Mouse (Mus musculus): ENCODE measurements at regions not wholly inside any gene's neighbourhood (a gene's known extent, or its start where the extent isn't known, plus 50 kb on each side); places are given as distances from the start of the nearest gene placed in this dataset.

GRCm38 (mm10) chr8:88450864-88451657 is 70.1 kb upstream of the Nkd1 start:
- in situ Hi-C loops (cut with MboI; ENCODE audit: low pct_unique_long_range_greater_than_20kb): no loop called here
- DNase-seq (ENCODE audit: low read depth, low spot score): no peak
- POLR2A ChIA-PET: no interaction called here
- CTCF ChIA-PET: no interaction called here
- no peak for ATAC-seq
- TF ChIP-seq CTCF (IDR thresholded peaks at IDR 0.05): no peak
- peaks cover 58% of the 10 kb centered on the region for H3K27me3 ChIP-seq

DNA sequence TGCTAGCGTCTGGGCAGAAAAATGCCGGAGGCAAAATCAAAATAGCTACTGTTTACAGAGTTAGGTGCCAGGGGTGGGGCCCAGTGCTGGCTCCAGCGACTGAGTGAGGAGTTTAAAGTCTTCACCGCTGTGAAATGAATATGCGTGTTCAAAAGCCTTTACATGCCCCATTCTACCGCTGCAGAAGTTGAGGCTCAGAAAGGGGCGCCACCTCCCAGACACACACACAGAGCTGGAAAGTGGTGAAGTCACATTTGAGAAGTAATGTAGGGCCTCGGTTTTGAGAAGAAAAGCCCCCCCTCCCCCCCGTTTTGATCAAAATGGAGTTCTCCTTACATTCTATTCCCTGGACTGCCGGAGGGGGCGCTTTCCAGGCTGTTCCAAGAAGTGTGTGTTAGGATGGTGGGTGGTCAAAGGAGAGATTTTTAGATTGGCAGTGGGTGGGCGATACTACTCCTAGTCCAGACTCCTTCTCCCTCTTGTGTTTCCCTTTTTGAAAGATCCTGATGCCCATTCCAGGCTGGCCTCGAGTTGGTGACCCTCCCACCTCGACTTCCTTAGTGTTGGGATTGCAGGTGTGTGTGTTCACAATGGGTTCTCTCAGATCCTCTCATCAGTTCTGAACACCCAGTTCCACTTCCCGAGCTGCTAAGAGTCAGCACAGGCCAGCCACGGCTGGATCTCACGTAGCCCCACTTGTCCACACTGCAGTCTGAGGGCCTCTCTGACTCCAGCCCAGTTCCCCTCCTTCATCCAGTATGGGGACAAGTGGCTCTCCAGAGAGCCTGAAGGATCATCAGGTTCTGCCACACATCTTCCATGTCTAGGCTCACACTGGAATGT is 69.3 kb upstream of the Nkd1 start:
- in situ Hi-C loops (cut with MboI; ENCODE audit: low pct_unique_long_range_greater_than_20kb): no loop called here
- TF ChIP-seq CTCF (IDR thresholded peaks at IDR 0.05): no peak
- no peak for ATAC-seq
- DNase-seq (ENCODE audit: low read depth, low spot score): no peak
- POLR2A ChIA-PET: no interaction called here
- peaks cover 56% of the 10 kb centered on the region for H3K27me3 ChIP-seq
- CTCF ChIA-PET: no interaction called here

GRCm38 (mm10) chr8:88452501-88452847 is 68.7 kb upstream of the Nkd1 start:
- no peak for ATAC-seq
- in situ Hi-C loops (cut with MboI; ENCODE audit: low pct_unique_long_range_greater_than_20kb): no loop called here
- CTCF ChIA-PET: no interaction called here
- peaks cover 54% of the 10 kb centered on the region for H3K27me3 ChIP-seq
- POLR2A ChIA-PET: no interaction called here
- DNase-seq (ENCODE audit: low read depth, low spot score): no peak
- no peak for TF ChIP-seq CTCF (IDR thresholded peaks at IDR 0.05)

DNA sequence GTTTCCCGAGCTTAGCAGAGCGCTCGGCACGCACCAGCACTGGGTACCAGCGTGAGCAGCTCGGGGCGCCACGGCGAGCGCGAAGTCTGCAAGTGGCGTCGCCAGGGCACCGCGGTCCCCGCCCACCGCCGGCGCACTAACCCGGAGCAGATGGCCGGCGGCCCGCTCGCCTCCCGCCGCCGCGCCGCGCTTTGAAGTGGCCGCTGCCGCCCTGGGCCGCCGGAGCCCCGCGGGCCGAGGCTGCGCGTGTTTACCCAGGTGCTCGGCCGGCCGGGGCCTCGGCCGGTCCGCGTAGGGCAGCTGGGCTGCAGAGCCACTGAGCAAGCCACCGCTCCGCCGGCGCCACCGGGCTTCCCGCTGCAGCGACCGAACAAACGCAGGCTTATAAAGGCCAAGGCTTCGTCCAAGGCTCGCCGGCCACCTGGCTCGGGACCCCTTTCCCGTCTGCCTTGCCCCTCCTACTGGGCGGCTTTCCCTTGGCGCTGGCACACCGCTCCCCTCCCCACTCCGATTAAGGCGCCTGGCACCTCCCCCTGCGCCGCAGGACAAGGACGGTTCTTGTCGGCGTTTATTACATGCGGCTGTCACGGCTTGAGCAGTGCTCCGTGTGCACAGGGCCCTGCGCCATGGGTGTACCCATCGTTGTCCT is 67.0 kb upstream of the Nkd1 start:
- no peak for DNase-seq (ENCODE audit: low read depth, low spot score)
- ATAC-seq: no peak
- CTCF ChIA-PET: no interaction called here
- no peak for TF ChIP-seq CTCF (IDR thresholded peaks at IDR 0.05)
- in situ Hi-C loops (cut with MboI; ENCODE audit: low pct_unique_long_range_greater_than_20kb): no loop called here
- H3K27me3 ChIP-seq: peaks cover 58% of the 10 kb centered on the region
- POLR2A ChIA-PET: no interaction called here

GRCm38 (mm10) chr8:88454906-88455305 is 66.2 kb upstream of the Nkd1 start:
- ATAC-seq (no peak), DNase-seq (ENCODE audit: low read depth, low spot score) (no peak)
- in situ Hi-C loops (cut with MboI; ENCODE audit: low pct_unique_long_range_greater_than_20kb): no loop called here
- TF ChIP-seq CTCF (IDR thresholded peaks at IDR 0.05): no peak
- peaks cover 51% of the 10 kb centered on the region for H3K27me3 ChIP-seq
- ChIA-PET CTCF (no interaction called here), POLR2A (no interaction called here)

DNA sequence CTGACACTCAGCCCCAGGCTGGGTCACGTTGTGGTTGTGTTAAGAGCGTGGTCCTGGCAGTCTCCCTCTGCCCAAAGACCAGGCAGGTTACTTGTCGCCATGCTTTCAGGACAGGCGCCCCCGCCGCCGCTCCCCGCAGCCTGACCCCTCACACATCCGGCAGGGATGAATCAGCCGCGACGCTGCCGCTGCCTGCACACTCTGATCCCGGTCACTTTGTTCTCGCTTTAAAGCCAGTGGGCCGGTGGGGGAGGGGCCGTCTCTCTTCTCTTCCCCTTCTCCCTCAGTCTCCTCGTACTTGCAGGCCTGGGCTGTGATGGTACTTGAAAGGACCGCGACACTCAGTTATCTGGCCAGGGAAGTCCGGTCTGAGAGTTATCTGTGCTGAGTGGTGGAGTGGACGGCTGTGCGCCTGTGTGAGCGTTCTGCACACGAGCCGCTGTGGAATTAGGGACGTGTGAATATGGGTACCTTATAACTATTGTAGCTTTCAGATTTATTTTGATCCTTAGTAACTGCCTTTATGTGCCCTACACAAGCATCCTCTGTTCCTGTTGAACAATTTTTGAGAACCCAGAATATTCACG is 65.6 kb upstream of the Nkd1 start:
- H3K27me3 ChIP-seq: peaks cover 51% of the 10 kb centered on the region
- ATAC-seq (no peak), DNase-seq (ENCODE audit: low read depth, low spot score) (no peak)
- TF ChIP-seq CTCF (IDR thresholded peaks at IDR 0.05): no peak
- ChIA-PET CTCF (no interaction called here), POLR2A (no interaction called here)
- in situ Hi-C loops (cut with MboI; ENCODE audit: low pct_unique_long_range_greater_than_20kb): no loop called here

DNA sequence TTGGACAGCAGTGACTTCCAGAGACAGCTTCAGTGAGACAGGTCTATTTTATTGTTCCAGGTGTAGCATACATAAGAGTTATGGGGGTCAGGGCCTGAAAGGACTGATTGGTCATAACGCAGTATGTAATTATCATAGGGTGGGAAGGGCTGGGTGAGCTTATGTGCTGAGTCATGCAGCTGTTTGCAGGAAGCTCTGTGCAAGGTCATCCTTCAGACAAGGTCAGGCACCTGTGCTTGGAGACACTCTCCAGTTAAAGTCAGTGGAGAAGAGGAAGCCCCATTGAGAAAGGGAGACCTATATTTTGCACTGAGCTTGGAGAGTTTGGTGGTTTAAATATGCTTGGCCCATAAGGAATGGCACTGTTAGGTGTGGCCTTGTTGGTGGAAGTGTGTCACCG is 62.0 kb upstream of the Nkd1 start:
- CTCF ChIA-PET: no interaction called here
- POLR2A ChIA-PET: no interaction called here

GRCm38 (mm10) chr8:88467756-88468155 is 53.4 kb upstream of the Nkd1 start:
- peaks cover 46% of the 10 kb centered on the region for H3K27me3 ChIP-seq
- in situ Hi-C loops (cut with MboI; ENCODE audit: low pct_unique_long_range_greater_than_20kb): no loop called here
- ChIA-PET POLR2A (no interaction called here), CTCF (no interaction called here)
- ATAC-seq (no peak), DNase-seq (ENCODE audit: low read depth, low spot score) (no peak)
- no peak for TF ChIP-seq CTCF (IDR thresholded peaks at IDR 0.05)

More for the DNA sequence above, 62.0 kb upstream of the Nkd1 start:
- peaks cover 39% of the 10 kb centered on the region for H3K27me3 ChIP-seq
- no peak for DNase-seq (ENCODE audit: low read depth, low spot score)
- in situ Hi-C loops (cut with MboI; ENCODE audit: low pct_unique_long_range_greater_than_20kb): no loop called here
- no peak for ATAC-seq
- TF ChIP-seq CTCF (IDR thresholded peaks at IDR 0.05): no peak

DNA sequence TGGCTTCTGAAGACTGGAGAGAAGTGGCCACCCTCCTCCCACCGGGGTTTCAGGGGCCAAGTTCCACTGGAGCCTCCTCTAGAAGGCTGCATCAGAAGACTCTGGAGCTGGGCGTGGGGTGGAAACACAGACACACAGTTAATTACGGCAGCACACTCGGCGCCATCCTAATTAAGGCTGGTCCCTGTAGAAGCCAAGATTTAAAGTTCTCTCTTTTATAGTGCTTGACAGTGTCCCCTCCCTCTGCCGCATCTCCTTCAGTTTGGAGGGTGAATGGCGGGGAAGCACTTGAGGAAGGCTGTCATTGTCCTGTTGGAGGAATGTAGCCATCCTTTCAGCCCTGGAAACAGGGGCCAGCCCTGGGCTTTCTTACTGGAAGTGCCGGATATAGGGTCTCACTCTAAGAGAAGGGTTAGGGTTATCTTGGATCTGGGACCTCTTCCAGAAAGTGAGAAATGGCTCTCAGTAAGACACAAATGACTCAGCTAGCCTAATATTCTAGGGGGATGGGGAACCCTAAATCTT is 50.2 kb upstream of the Nkd1 start:
- in situ Hi-C loops (cut with MboI; ENCODE audit: low pct_unique_long_range_greater_than_20kb): no loop called here
- ChIA-PET CTCF (no interaction called here), POLR2A (no interaction called here)
- DNase-seq (ENCODE audit: low read depth, low spot score) (no peak), ATAC-seq (no peak)
- peaks cover 33% of the 10 kb centered on the region for H3K27me3 ChIP-seq
- TF ChIP-seq CTCF (IDR thresholded peaks at IDR 0.05): no peak
